Mouse (Mus musculus) midbrain, embryonic 14.5 days (tissue): ENCODE results near the gene Sp3. TPM values are rescaled to one million over a fixed set of nuclear protein-coding genes. Genes with fewer than 3 reads are reported as not detected.
"Not testable (repeated sequence)": the region's sequence is repeated elsewhere in the genome, so short reads cannot be mapped to it uniquely, and the experiment has no call there.

ENCODE experiments used
- ATAC-seq: fragments of 200-750 bp; cut with Nextera tagmentation; 2 replicates; pipeline ENCODE4 v1.8.0; 2017; ENCODE audit warnings: moderate number of reproducible peaks, moderate library complexity; ENCODE audit not compliant: low FRiP score, low TSS enrichment
- DNase-seq: peaks from one replicate; pipeline ENCODE4 v3.0.0-alpha.2; 2015
- H3K27ac ChIP-seq: fragments of 300-500 bp; sonication (generic); replicated peaks from 2 replicates; pipeline ENCODE4 v1.5.1; 2014; ENCODE audit warnings: mild to moderate bottlenecking, low read depth, low read length, moderate library complexity
- H3K27me3 ChIP-seq: fragments of 300-500 bp; sonication (generic); 2 replicates; pipeline ENCODE4 v1.6.1; 2014; ENCODE audit warnings: low read length, control low read depth, mixed read lengths; ENCODE audit not compliant: control insufficient read depth, insufficient read depth
- H3K36me3 ChIP-seq: fragments of 300-500 bp; sonication (generic); 2 replicates; pipeline ENCODE4 v1.6.1; 2014; ENCODE audit warnings: low read length, control low read depth; ENCODE audit not compliant: control insufficient read depth, insufficient read depth
- H3K4me1 ChIP-seq: fragments of 300-500 bp; sonication (generic); 2 replicates; pipeline ENCODE4 v1.6.1; 2014; ENCODE audit warnings: mild to moderate bottlenecking, antibody characterized with exemption, low read length, control low read depth; ENCODE audit not compliant: control insufficient read depth, insufficient read depth
- H3K4me2 ChIP-seq: fragments of 300-500 bp; sonication (generic); 2 replicates; pipeline ENCODE4 v1.6.1; 2014; ENCODE audit warnings: mild to moderate bottlenecking, low read length, moderate library complexity
- H3K4me3 ChIP-seq: fragments of 300-500 bp; sonication (generic); replicated peaks from 2 replicates; pipeline ENCODE4 v1.5.1; 2014; ENCODE audit warnings: low read depth, low read length
- H3K9ac ChIP-seq: fragments of 300-500 bp; sonication (generic); replicated peaks from 2 replicates; pipeline ENCODE4 v1.6.1; 2014; ENCODE audit warnings: mild to moderate bottlenecking, low read length, moderate library complexity
- H3K9me3 ChIP-seq: fragments of 300-500 bp; sonication (generic); 2 replicates; pipeline ENCODE4 v1.6.1; 2016; ENCODE audit warnings: low read length, control low read depth, mixed read lengths; ENCODE audit not compliant: control insufficient read depth
- WGBS: fragments of 180-500 bp; shearing (Covaris S2); extraction: QIAGEN DNeasy Blood & Tissue Kit; methylation state at CpG from one replicate; pipeline ENCODE4 v1.1.7; 2014; 5-methylcytosine and 5-hydroxymethylcytosine counted together
- polyA plus RNA-seq: library from polyadenylated mRNA; unstranded; fragments of >200 nt; fragmentation: Nextera tagmentation; extraction: Ambion mirVana; gene quantifications from 2 replicates; pipeline ENCODE4 v1.2.1, GENCODE M21; 2014

Sp3 gene
- 43.5 and 61.5 TPM in 2 replicates for polyA plus RNA-seq

GRCm38 (mm10) chr2:72980337-72981074 is at the start of gene Sp3:
Gene Sp3, minus strand, starts transcription at chr2:72980446.
- Histone ChIP-seq H3K9me3 (no peaks in the 10 kb centered on the region), H3K9ac (peak within 1 kb of the TSS; percentile 100), H3K36me3 (peaks cover 5% of the 10 kb centered on the region; the same call in 1 of the 2 replicates), H3K27ac (peak within 1 kb of the TSS; percentile 100), H3K4me2 (peak within 1 kb of the TSS; percentile 62), H3K4me1 (peaks cover 25% of the 10 kb centered on the region), H3K4me3 (peak within 1 kb of the TSS; percentile 100), H3K27me3 (no peaks in the 10 kb centered on the region)
- ATAC-seq (peak; percentile 91), DNase-seq (peak; percentile 98)
- WGBS: under 1% methylated on average over 64 of the region's 64 CpGs

GRCm38 (mm10) chr2:73029846-73030245 is 49.6 kb upstream of the Sp3 start:
- Histone ChIP-seq H3K4me1 (no peaks in the 10 kb centered on the region), H3K4me3 (no peak overlapping the region), H3K9me3 (no peaks in the 10 kb centered on the region), H3K27ac (no peak overlapping the region), H3K9ac (no peak overlapping the region), H3K36me3 (no peaks in the 10 kb centered on the region), H3K4me2 (no peak overlapping the region), H3K27me3 (no peaks in the 10 kb centered on the region)
- WGBS: 96% methylated on average over 3 of the region's 3 CpGs
- DNase-seq (no peak), ATAC-seq (no peak)

GRCm38 (mm10) chr2:73028019-73028418 is 47.8 kb upstream of the Sp3 start:
- no peaks in the 10 kb centered on the region for H3K4me1 ChIP-seq
- H3K27me3 ChIP-seq: no peaks in the 10 kb centered on the region

GRCm38 (mm10) chr2:73027126-73027525 is 46.9 kb upstream of the Sp3 start:
- no peak overlapping the region for H3K4me2 ChIP-seq
- ATAC-seq: no peak
- no peak overlapping the region for H3K27ac ChIP-seq
- H3K4me3 ChIP-seq: no peak overlapping the region
- no peaks in the 10 kb centered on the region for H3K4me1 ChIP-seq
- no peaks in the 10 kb centered on the region for H3K36me3 ChIP-seq
- no peak overlapping the region for H3K9ac ChIP-seq
- H3K9me3 ChIP-seq: no peaks in the 10 kb centered on the region
- WGBS: 63% methylated on average over 3 of the region's 3 CpGs
- DNase-seq: peak; percentile 41
- no peaks in the 10 kb centered on the region for H3K27me3 ChIP-seq

More at GRCm38 (mm10) chr2:73028019-73028418, 47.8 kb upstream of the Sp3 start:
- Histone ChIP-seq H3K27ac (no peak overlapping the region), H3K9me3 (no peaks in the 10 kb centered on the region), H3K4me2 (no peak overlapping the region), H3K36me3 (no peaks in the 10 kb centered on the region), H3K9ac (no peak overlapping the region), H3K4me3 (no peak overlapping the region)
- ATAC-seq: no peak
- no peak for DNase-seq
- WGBS: 91% methylated on average over 3 of the region's 3 CpGs

- 48% methylated on average over 6 of the region's 6 CpGs for WGBS
- no peak overlapping the region for H3K27ac ChIP-seq
- H3K27me3 ChIP-seq: no peaks in the 10 kb centered on the region
- H3K4me3 ChIP-seq: no peak overlapping the region
- DNase-seq (no peak), ATAC-seq (no peak)
- no peaks in the 10 kb centered on the region for H3K36me3 ChIP-seq
- H3K4me2 ChIP-seq: no peak overlapping the region
- no peak overlapping the region for H3K9ac ChIP-seq
- no peaks in the 10 kb centered on the region for H3K4me1 ChIP-seq
- H3K9me3 ChIP-seq: no peaks in the 10 kb centered on the region
Measured at GRCm38 (mm10) chr2:73023803-73024202, 43.6 kb upstream of the Sp3 start.

GRCm38 (mm10) chr2:73021046-73021445 is 40.8 kb upstream of the Sp3 start:
- Histone ChIP-seq H3K9me3 (no peaks in the 10 kb centered on the region), H3K9ac (no peak overlapping the region), H3K27me3 (no peaks in the 10 kb centered on the region), H3K4me3 (no peak overlapping the region), H3K4me2 (no peak overlapping the region), H3K4me1 (no peaks in the 10 kb centered on the region), H3K36me3 (no peaks in the 10 kb centered on the region), H3K27ac (no peak overlapping the region)
- DNase-seq (no peak), ATAC-seq (no peak)
- 89% methylated on average over 6 of the region's 6 CpGs for WGBS

GRCm38 (mm10) chr2:73019371-73020146 is 39.3 kb upstream of the Sp3 start:
- no peak for ATAC-seq
- no peak overlapping the region for H3K4me2 ChIP-seq
- H3K9ac ChIP-seq: no peak overlapping the region
- no peaks in the 10 kb centered on the region for H3K9me3 ChIP-seq
- WGBS: 79% methylated on average over 9 of the region's 9 CpGs
- no peaks in the 10 kb centered on the region for H3K27me3 ChIP-seq
- H3K36me3 ChIP-seq: no peaks in the 10 kb centered on the region
- peak; percentile 37 for DNase-seq
- no peaks in the 10 kb centered on the region for H3K4me1 ChIP-seq
- H3K27ac ChIP-seq: no peak overlapping the region
- H3K4me3 ChIP-seq: no peak overlapping the region

GRCm38 (mm10) chr2:73014063-73014462 is 33.8 kb upstream of the Sp3 start:
- ATAC-seq, H3K9me3 ChIP-seq, DNase-seq, H3K27me3 ChIP-seq, H3K27ac ChIP-seq, H3K36me3 ChIP-seq, H3K4me1 ChIP-seq, H3K9ac ChIP-seq, H3K4me3 ChIP-seq, H3K4me2 ChIP-seq: not testable (repeated sequence)
- WGBS: 94% methylated on average over 9 of the region's 9 CpGs
